Mouse (Mus musculus) liver, postnatal 0 days (tissue): ENCODE results near the gene Jpt1.

Experiments
- CTCF ChIP-seq: sonication (generic); IDR thresholded peaks from 2 replicates; pipeline ENCODE4 v1.5.1; 2016; ENCODE audit warnings: antibody characterized with exemption, low read depth
- EP300 ChIP-seq: IDR thresholded peaks from 2 replicates; pipeline ENCODE4 v1.6.1; 2016; ENCODE audit warnings: antibody characterized with exemption, low read depth, mild to moderate bottlenecking

DNA sequence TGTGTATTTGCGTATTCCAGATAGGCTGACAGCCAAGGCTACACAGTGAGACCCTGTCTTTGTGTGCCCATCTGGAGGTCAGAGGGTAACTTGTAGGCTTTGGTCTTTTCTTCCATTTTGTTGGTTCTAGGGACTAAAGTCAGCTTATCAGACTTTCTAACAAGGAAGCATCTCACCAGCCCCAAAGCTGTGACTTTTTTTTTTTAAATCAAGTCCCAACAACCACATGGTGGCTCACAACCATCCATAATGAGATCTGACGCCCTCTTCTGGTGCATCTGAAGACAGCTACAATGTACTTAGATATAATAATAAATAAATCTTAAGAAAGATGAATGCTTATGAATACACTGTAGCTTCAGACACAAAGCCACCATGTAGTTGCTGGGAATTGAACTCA lies 23.9 kb upstream of the Jpt1 start:
- peak; percentile 49 for TF ChIP-seq CTCF
- no peak for TF ChIP-seq EP300
